Mouse (Mus musculus) ES-E14 (cell line): ENCODE measurements around the gene Tnfrsf13b.

ENCODE experiments used
- CHD2 ChIP-seq: IDR thresholded peaks from 2 replicates; pipeline ENCODE4 v1.6.1; 2014; ENCODE audit warnings: mild to moderate bottlenecking, low read depth, low read length, inconsistent platforms
- HCFC1 ChIP-seq: IDR thresholded peaks from 2 replicates; pipeline ENCODE4 v1.6.1; 2012; ENCODE audit warnings: low read length, inconsistent platforms, borderline replicate concordance; ENCODE audit not compliant: insufficient read depth
- ZC3H11A ChIP-seq: IDR thresholded peaks from 2 replicates; pipeline ENCODE4 v1.6.1; 2012; ENCODE audit warnings: low read depth, mild to moderate bottlenecking, inconsistent platforms, low read length, borderline replicate concordance

GRCm38 (mm10) chr11:61164366-61164765, 37.8 kb downstream of the Tnfrsf13b start:
- TF ChIP-seq ZC3H11A (no peak), CHD2 (no peak), HCFC1 (no peak)
